Mouse (Mus musculus) brain, embryonic 14.5 days (tissue): Measurements from ENCODE around the gene Khk.
A peak's percentile ranks its signal among the peaks of the same experiment; 100 is the strongest.

Experiments used
- CTCF ChIP-seq: fragments of 200-500 bp; IDR thresholded peaks from 2 replicates; pipeline ENCODE4 v1.5.1; 2012; ENCODE audit warnings: inconsistent platforms, mild to moderate bottlenecking, moderate library complexity, borderline replicate concordance; ENCODE audit not compliant: insufficient read depth, insufficient read length; ENCODE audit errors: extremely low read depth
- POLR2A ChIP-seq: fragments of 200-500 bp; IDR thresholded peaks from 2 replicates; pipeline ENCODE4 v1.6.1; 2012; ENCODE audit warnings: mild to moderate bottlenecking, inconsistent platforms, borderline replicate concordance; ENCODE audit not compliant: poor library complexity, insufficient read depth, insufficient read length, severe bottlenecking; ENCODE audit errors: extremely low read depth

DNA sequence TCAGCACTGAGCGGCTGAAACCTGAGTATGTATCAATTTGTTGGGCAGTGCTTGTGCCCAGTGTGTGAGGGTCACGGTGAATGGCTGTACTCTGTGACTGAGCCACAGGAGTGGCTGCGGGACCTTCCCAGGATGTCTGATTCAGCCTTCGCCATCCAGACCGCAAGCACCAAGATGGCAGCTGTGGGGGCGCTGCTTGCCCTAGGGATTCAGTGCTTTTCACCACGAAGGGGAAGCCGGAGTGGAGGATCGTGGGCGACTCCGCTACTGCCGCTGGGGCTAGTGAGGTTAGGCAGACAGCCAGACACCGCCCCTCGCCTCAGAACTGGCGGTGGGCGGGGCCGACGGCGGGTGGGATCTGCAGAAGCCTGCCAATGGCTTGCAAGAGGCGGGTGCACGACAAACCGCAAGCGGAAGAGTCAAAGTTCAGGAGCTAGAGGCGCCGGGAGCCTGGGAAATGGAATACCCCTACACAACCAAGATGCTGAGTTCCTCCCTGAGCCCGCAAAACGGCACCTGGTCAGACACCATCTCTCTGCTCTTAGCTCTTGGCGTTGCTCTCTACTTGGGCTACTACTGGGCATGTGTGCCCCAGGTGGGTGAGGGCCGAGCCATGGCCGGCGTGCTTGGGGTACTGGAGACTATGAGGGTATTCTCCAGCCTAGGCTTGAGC, 28.6 kb downstream of the Khk start:
- TF ChIP-seq CTCF (peak; percentile 9; the same call in 1 of the 2 replicates), POLR2A (peak; percentile 42; the same call in 1 of the 2 replicates)
